In the genomic region with DNA sequence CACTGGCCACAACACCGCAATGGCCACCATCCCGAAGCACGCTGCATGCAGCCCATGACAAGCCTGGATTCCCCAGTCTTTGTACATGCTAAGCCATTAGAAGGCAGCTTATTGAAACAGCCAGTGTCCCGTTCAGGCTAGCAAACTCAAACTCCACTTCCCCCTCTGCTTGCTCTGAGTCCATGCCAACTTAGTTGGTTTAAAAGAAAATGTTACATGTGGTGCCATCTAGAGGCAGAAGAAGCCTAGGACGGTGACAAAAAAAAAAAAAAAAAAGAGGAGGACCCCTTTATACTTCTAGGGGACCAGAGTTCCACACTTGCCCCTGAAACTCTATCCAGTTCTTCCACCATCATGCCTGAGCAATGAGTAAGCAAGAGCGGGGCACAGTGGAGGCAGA, we compare ENCODE assay signal across 10 mouse cellular contexts.
A peak's percentile ranks its signal among the peaks of the same experiment; 100 is the strongest.
DNase-seq lines count a peak whose midpoint lies in the region; ATAC-seq and TF ChIP-seq lines count a peak whose summit lies in the region.
"Had no signal": no experiment of that assay in that cellular context is flagged by ENCODE, and none has a peak within 500 bp of the region (broad histone marks: within the 10 kb centered on the region; RNA-seq: fewer than 3 reads in every experiment).

No protein-coding gene starts in this region.

- no peak overlapping the region for H3K4me2 ChIP-seq in embryonic facial prominence, embryonic 13.5 days
- no peak overlapping the region for H3K4me2 ChIP-seq in midbrain, postnatal 0 days (ENCODE audit: low read depth, low read length, poor library complexity, severe bottlenecking)
- H3K4me2 ChIP-seq: heart, embryonic 15.5 days had no signal

- DNase-seq in embryonic facial prominence, embryonic 10.5 days (ENCODE audit: low spot score), result no peak
- no peak for DNase-seq in left cerebral cortex, adult 2 months (ENCODE audit: extremely low spot score in 1 of 2, low spot score in 2 of 2)
- DNase-seq in left cerebral cortex, postnatal 25 days (ENCODE audit: low spot score in 2 of 2), result no peak
- no peak for DNase-seq in Patski (ENCODE audit: low read depth, low spot score)
- DNase-seq in midbrain, postnatal 0 days (ENCODE audit: low spot score), result peak; percentile 69
- no peak for DNase-seq in right cerebral cortex, adult 18-20 months
- no peak for DNase-seq in urinary bladder, postnatal 4 days (ENCODE audit: low spot score in 2 of 2)
- DNase-seq: cerebellum, postnatal 14 days had no signal

- peaks cover 17% of the 10 kb centered on the region for H3K4me1 ChIP-seq in embryonic facial prominence, embryonic 13.5 days
- no peaks in the 10 kb centered on the region for H3K4me1 ChIP-seq in embryonic facial prominence, embryonic 10.5 days
- no peaks in the 10 kb centered on the region for H3K4me1 ChIP-seq in midbrain, postnatal 0 days (ENCODE audit: insufficient read depth, low read length)

- no peaks in the 10 kb centered on the region for H3K27me3 ChIP-seq in embryonic facial prominence, embryonic 13.5 days
- H3K27me3 ChIP-seq in embryonic facial prominence, embryonic 10.5 days (replicated peaks; ENCODE audit: low read depth, poor library complexity, severe bottlenecking), result no peaks in the 10 kb centered on the region
- H3K27me3 ChIP-seq in Patski, result no peaks in the 10 kb centered on the region
- H3K27me3 ChIP-seq in midbrain, postnatal 0 days (ENCODE audit: insufficient read depth, low read length), result no peaks in the 10 kb centered on the region
- H3K27me3 ChIP-seq: heart, embryonic 15.5 days had no signal

- H3K9me3 ChIP-seq in embryonic facial prominence, embryonic 13.5 days, result no peaks in the 10 kb centered on the region
- H3K9me3 ChIP-seq in embryonic facial prominence, embryonic 10.5 days, result no peaks in the 10 kb centered on the region
- no peaks in the 10 kb centered on the region for H3K9me3 ChIP-seq in midbrain, postnatal 0 days (ENCODE audit: low read length)
- H3K9me3 ChIP-seq: heart, embryonic 15.5 days had no signal

- POLR2A ChIA-PET in Patski (lab: Charles Lee), result interaction anchor here (0.6 kb wide), 1 partner anchor 80 kb away, joined by 6 read pairs; no protein-coding TSS in a partner anchor

- intact Hi-C loops in left cerebral cortex, adult 2 months (cut with DNase I), result loop anchor here (5.0 kb wide), 1 partner anchor 200 kb away; no protein-coding TSS in a partner anchor
- intact Hi-C loops in left cerebral cortex, postnatal 25 days (cut with DNase I), result loop anchor here (5.0 kb wide), 1 partner anchor 200 kb away; no protein-coding TSS in a partner anchor

- no peak overlapping the region for H3K9ac ChIP-seq in embryonic facial prominence, embryonic 13.5 days
- no peak overlapping the region for H3K9ac ChIP-seq in midbrain, postnatal 0 days (replicated peaks; ENCODE audit: low read length, poor library complexity, severe bottlenecking)
- H3K9ac ChIP-seq: heart, embryonic 15.5 days had no signal

- H3K27ac ChIP-seq in embryonic facial prominence, embryonic 13.5 days, result 0 out of 2 replicates have a peak overlapping the region, but pooled peaks have one; percentile 7
- no peak overlapping the region for H3K27ac ChIP-seq in embryonic facial prominence, embryonic 10.5 days (replicated peaks)
- H3K27ac ChIP-seq in left cerebral cortex, adult 2 months, result no peak overlapping the region
- no peak overlapping the region for H3K27ac ChIP-seq in midbrain, postnatal 0 days (ENCODE audit: low read depth, low read length)
- H3K27ac ChIP-seq: heart, embryonic 15.5 days had no signal

- peak; percentile 56 for TF ChIP-seq CTCF in left cerebral cortex, adult 2 months (IDR thresholded peaks at IDR 0.05)
- peak; percentile 48 for TF ChIP-seq CTCF in Patski (IDR thresholded peaks at IDR 0.05)
- peak; percentile 66 for TF ChIP-seq CTCF in midbrain, postnatal 0 days (IDR thresholded peaks at IDR 0.05)

- H3K36me3 ChIP-seq in embryonic facial prominence, embryonic 13.5 days, result peaks cover 20% of the 10 kb centered on the region
- H3K36me3 ChIP-seq in embryonic facial prominence, embryonic 10.5 days (replicated peaks), result peaks cover 36% of the 10 kb centered on the region
- H3K36me3 ChIP-seq in midbrain, postnatal 0 days (ENCODE audit: insufficient read depth, low read length), result no peaks in the 10 kb centered on the region
- H3K36me3 ChIP-seq: heart, embryonic 15.5 days had no signal

- in situ Hi-C loops in Patski (cut with MboI; ENCODE audit: low pct_unique_long_range_greater_than_20kb), result no loop called here

- WGBS in embryonic facial prominence, embryonic 13.5 days, result 65% methylated on average over 6 of the region's 6 CpGs
- 75% methylated on average over 6 of the region's 6 CpGs for WGBS in embryonic facial prominence, embryonic 10.5 days
- WGBS in midbrain, postnatal 0 days, result 61% methylated on average over 6 of the region's 6 CpGs

- H3K4me3 ChIP-seq in embryonic facial prominence, embryonic 13.5 days, result no peak overlapping the region
- no peak overlapping the region for H3K4me3 ChIP-seq in embryonic facial prominence, embryonic 10.5 days
- no peak overlapping the region for H3K4me3 ChIP-seq in left cerebral cortex, adult 2 months
- no peak overlapping the region for H3K4me3 ChIP-seq in midbrain, postnatal 0 days (ENCODE audit: low read depth, low read length)
- H3K4me3 ChIP-seq: heart, embryonic 15.5 days had no signal

- 0 out of 2 replicates have a peak, but pooled peaks have one; percentile 48 for ATAC-seq in embryonic facial prominence, embryonic 13.5 days (ENCODE audit: insufficient number of reproducible peaks, insufficient read depth, low FRiP score, low TSS enrichment, low read depth)
- ATAC-seq in Patski, result no peak
- no peak for ATAC-seq in midbrain, postnatal 0 days (ENCODE audit: low FRiP score)

- CTCF ChIA-PET in Patski (lab: Charles Lee), result no interaction called here
